Mouse (Mus musculus) gastrocnemius, adult 2 months (tissue): ENCODE results near the gene Zglp1. TPM values are rescaled to one million over a fixed set of nuclear protein-coding genes. Genes with fewer than 3 reads are reported as not detected.

Experiments used
- DNase-seq: peaks from one replicate; pipeline ENCODE4 v3.0.0; 2022
- H3K27ac ChIP-seq: fragments of 200-600 bp; 2 replicates; pipeline ENCODE4 v1.8.1; 2022; ENCODE audit warnings: mild to moderate bottlenecking
- H3K4me3 ChIP-seq: fragments of 200-600 bp; 2 replicates; pipeline ENCODE4 v1.8.1; 2022; ENCODE audit warnings: mild to moderate bottlenecking, moderate library complexity
- CTCF ChIP-seq: fragments of 200-600 bp; IDR thresholded peaks from 2 replicates; pipeline ENCODE4 v1.8.1; 2022; ENCODE audit warnings: antibody characterized with exemption, mild to moderate bottlenecking, moderate library complexity
- intact Hi-C: fragments of 180-260 bp; cut with DNase I; formaldehyde crosslinking; loops from one replicate; pipeline ENCODE4 v1.15.1; 2025
- long read RNA-seq, 2 experiments: library from polyadenylated mRNA; stranded (forward); transcript quantifications; one replicate each; pipeline ENCODE4 v2.0.0; 2021
- total RNA-seq, 2 experiments: library from RNA; stranded (reverse); gene quantifications; 2 replicates each; pipeline ENCODE4 v1.2.3; 2021

Gene Zglp1
- total RNA-seq: not detected
- long read RNA-seq, experiment 1: 0 reads
- long read RNA-seq, experiment 2: 0 reads

GRCm38 (mm10) chr9:21067006-21067684 lies at the start of gene Zglp1:
Gene Zglp1 (minus strand): TSS chr9:21067093.
- intact Hi-C loops: no loop called here
- DNase-seq: no peak
- TF ChIP-seq CTCF: no peak

GRCm38 (mm10) chr9:21115105-21115504 lies 48.2 kb upstream of the Zglp1 start:
- TF ChIP-seq CTCF: no peak
- intact Hi-C loops: no loop called here
- no peak for DNase-seq
- H3K4me3 ChIP-seq: no peak overlapping the region
- no peak overlapping the region for H3K27ac ChIP-seq

More at GRCm38 (mm10) chr9:21067006-21067684, at the start of gene Zglp1:
- no peak within 1 kb of the TSS for H3K4me3 ChIP-seq
- no peak within 1 kb of the TSS for H3K27ac ChIP-seq

DNA sequence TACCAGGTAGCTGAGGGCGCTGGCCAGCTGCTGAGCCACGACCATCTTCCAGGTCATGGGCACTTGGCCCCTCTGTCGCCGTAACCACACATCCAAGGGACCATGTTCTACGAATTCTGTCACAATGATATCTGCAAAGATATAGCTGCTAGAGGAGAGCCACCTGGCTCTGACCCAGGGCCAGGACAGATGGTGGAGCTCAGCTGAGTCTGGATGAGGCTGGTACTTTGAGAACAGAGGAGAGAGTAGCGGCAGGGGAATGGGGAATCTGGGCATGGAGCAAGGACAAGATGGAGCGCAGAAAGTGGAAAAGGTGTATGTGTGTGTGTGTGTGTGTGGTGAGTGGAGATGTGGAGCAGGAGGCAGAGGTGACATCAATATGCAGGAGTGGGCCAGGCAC lies 47.3 kb upstream of the Zglp1 start:
- no peak for TF ChIP-seq CTCF
- intact Hi-C loops: no loop called here
- Histone ChIP-seq H3K27ac (no peak overlapping the region), H3K4me3 (no peak overlapping the region)
- DNase-seq: no peak

- DNase-seq: no peak
- no peak for TF ChIP-seq CTCF
- no peak overlapping the region for H3K4me3 ChIP-seq
- H3K27ac ChIP-seq: no peak overlapping the region
- intact Hi-C loops: no loop called here
Observed at GRCm38 (mm10) chr9:21113751-21114150, 46.9 kb upstream of the Zglp1 start.

DNA sequence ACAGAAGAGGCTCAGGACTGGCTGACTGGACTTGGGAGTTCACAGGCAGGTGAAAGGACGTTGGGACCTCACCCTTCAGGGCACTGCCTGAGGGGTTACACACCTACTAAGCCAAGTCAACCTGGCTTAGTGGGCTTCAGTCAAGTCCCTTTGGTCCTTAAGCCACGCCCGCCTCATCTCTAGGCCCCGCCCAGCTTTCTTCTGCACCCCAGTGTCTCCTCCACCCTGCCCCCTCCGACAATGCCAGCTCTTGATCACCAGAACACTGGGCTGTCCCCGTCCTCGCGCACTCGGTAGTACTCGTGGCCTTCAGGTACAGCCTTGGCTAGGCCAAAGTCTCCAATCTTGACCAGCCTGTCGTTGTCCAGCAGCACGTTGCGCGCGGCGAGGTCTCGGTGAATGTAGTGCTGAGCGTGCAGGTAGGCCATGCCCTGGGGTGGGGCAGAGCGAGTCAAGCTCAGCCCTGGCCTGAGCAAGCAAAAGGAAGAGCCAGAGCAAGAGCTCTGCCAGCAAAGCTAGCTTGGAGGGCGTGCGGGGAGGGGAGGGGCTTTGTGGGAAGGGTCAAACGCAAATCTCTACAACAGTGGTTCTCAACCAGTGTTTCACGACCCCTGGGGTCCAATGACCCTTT lies 40.8 kb upstream of the Zglp1 start:
- no peak overlapping the region for H3K4me3 ChIP-seq
- no peak overlapping the region for H3K27ac ChIP-seq
- intact Hi-C loops: no loop called here
- DNase-seq: no peak
- no peak for TF ChIP-seq CTCF

DNA sequence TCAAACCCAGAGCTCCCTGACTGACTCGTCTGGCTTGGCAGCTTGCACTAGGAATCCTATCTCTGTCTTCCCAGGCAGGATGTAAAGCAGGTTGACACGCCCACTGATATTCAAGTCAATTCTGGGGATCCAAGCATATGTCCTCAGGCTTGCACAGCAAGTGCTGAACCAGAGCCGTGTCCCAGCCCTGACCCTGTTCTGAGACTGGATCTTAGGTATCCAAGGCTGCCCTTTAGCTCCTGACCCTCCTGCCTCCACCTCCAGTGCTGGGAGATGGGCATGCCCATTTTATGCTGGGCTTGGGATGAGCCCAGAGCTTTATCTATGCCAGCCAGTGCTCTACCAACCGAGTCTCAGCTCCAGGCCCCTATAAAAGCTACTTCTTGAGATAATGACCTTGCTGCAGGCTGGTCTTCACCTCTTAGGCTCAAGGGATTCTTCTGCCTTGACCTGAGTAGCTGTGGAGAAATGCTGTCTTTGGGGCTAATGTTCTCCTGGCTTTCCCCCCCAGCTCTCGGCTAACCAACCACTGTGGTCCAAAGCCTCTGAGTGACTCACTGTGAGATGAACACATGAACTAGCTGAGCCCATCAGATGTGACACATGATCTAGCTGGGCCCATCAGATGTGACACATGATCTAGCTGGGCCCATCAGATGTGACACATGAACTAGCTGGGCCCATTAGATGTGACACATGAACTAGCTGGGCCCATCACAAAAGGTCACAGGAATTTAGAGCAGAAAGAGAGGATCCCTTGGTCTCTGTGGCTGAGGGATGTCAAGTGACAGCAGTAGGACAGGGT lies 39.1 kb upstream of the Zglp1 start:
- no peak overlapping the region for H3K4me3 ChIP-seq
- no peak for DNase-seq
- no peak overlapping the region for H3K27ac ChIP-seq
- intact Hi-C loops: no loop called here
- TF ChIP-seq CTCF: no peak

GRCm38 (mm10) chr9:21104814-21105213 lies 37.9 kb upstream of the Zglp1 start:
- DNase-seq: no peak
- Histone ChIP-seq H3K27ac (no peak overlapping the region), H3K4me3 (no peak overlapping the region)
- TF ChIP-seq CTCF: no peak
- intact Hi-C loops: no loop called here

DNA sequence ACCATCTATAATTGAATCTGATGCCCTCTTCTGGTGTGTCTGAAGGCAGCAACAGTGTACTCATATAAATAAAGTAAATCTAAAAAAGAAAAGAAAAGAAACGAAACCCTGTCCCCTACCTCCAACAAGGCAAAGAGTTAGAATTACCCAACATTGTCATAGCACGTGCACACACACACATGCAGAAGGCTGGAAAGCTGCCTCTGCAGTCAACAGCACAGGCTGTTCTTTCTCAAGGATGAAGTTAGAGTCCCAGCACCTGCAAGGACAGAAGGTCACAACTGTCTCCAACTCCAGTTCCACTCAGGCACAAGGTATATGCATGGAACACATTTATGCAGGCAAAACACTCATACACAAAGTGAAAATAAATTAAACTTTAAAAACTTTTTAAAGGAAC lies 35.2 kb upstream of the Zglp1 start:
- intact Hi-C loops: no loop called here
- Histone ChIP-seq H3K4me3 (no peak overlapping the region), H3K27ac (no peak overlapping the region)
- DNase-seq: no peak
- no peak for TF ChIP-seq CTCF

- DNase-seq: no peak
Observed at GRCm38 (mm10) chr9:21100447-21101161, 33.7 kb upstream of the Zglp1 start.

DNA sequence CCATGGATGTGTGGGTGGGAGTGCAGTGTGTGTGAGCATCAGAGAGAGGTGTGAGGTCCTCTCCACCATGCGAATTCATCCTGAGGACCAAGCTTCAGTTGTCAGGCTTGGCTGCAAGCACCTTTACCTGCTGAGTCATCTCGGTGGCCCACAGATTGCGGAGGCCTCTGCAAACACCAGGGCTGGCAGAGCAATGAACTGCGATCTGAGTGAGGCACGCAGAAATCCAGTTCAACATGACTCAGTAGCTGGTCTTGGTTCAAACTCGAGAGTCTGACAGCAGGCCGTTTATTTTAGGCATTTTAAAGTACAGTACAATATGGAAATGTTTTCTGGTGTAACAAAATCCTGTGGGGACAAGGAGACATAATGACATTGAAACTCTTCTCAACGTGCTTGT lies 30.9 kb upstream of the Zglp1 start:
- no peak for TF ChIP-seq CTCF
- DNase-seq: no peak
- intact Hi-C loops: no loop called here
- Histone ChIP-seq H3K27ac (no peak overlapping the region), H3K4me3 (no peak overlapping the region)

More at GRCm38 (mm10) chr9:21100447-21101161, 33.7 kb upstream of the Zglp1 start:
- no peak overlapping the region for H3K27ac ChIP-seq
- intact Hi-C loops: no loop called here
- no peak overlapping the region for H3K4me3 ChIP-seq
- no peak for TF ChIP-seq CTCF

GRCm38 (mm10) chr9:21095958-21096357 lies 29.1 kb upstream of the Zglp1 start:
- Histone ChIP-seq H3K4me3 (no peak overlapping the region), H3K27ac (no peak overlapping the region)
- no peak for TF ChIP-seq CTCF
- intact Hi-C loops: no loop called here
- DNase-seq: no peak

DNA sequence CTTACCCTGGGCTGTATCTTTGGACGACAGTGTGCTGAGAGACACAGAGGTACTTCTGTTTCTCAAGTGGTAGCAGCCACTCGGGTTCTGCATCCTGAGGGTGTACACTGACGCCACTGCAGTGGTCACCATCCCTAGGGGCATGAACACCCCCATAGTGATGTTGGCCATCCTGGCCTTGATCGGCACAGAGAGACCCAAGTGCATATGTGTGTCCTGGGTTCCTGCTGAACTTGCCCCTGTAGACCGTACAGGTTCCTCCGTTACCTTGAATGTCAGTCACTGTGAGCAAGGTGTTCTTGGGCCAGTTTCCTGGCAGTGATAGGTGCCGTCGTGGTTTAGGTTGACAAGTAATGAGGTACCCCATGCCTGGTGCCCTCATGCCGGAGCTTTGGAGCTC lies 26.5 kb upstream of the Zglp1 start:
- TF ChIP-seq CTCF: no peak
- Histone ChIP-seq H3K4me3 (no peak overlapping the region), H3K27ac (no peak overlapping the region)
- DNase-seq: no peak
- intact Hi-C loops: loop anchor here (5.0 kb wide), 2 partner anchors 39 to 54 kb away; partner anchors contain the start of genes Cdc37 and Tyk2
